Mouse (Mus musculus) Muller cell, postnatal 12 days (primary cell): Measurements from ENCODE around the gene Slc12a7.

Source experiments
- DNase-seq: peaks from one replicate; pipeline ENCODE4 v3.0.0-alpha.2; 2015; ENCODE audit errors: inconsistent ontology term

Slc12a7 gene

DNA sequence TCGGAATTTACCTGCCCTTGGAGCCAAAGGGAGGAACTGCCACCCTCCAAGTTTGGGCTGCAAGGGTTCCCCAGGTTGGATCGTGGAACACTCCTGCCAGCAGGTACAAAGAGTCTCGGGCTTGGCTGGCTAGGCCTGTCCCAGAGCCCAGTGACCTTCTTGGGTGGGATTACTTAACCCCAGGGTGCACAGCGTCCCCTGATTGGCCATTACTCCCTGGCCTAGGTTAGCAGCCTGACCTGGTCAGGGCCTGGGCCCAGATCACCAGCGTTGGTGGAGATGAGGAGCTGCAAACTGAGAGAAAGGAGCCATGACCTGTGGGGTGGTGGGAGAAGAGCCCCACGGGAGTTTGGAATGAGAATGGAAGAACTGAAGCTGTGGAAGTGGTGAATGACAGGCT is 30.0 kb downstream of the Slc12a7 start:
- DNase-seq, result no peak

DNA sequence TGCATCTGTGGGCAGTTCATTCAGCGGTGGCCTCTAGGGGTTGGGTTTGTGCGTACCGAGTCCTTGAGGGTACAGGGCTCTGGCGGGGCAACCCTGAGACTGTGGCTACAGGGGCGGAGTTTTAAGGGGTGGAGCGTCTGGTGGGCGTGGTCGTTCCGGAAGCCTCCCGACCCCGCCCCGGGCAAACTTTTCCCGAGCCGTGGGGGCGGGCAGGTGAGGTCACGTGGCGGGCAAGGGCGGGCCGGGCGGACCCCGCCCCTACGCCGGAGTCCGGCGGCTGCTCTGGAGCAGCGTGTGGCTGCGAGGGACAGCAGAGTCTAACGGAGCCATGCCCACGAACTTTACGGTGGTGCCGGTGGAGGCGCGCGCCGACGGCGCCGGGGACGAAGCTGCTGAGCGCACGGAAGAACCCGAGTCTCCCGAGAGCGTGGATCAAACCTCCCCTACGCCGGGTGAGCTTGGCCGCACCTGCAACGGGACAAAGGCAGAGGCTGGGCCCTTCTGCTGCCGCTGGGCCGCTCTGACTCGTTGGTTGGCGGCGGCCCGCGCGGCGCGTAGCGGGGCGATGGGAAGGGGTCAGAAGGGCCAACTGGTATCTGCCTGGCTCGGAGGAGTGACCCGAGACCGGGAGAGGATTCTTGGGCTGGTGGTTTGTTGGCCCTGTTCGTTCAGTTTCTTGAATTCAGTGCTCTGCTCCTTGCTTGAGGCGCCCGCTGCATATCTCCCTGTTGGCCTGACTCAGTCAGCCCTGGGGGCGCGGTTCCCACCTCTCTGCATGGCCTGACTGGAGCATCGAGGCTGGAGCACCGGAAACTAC is 30.8 kb downstream of the Slc12a7 start:
- DNase-seq, result peak; percentile 94

DNA sequence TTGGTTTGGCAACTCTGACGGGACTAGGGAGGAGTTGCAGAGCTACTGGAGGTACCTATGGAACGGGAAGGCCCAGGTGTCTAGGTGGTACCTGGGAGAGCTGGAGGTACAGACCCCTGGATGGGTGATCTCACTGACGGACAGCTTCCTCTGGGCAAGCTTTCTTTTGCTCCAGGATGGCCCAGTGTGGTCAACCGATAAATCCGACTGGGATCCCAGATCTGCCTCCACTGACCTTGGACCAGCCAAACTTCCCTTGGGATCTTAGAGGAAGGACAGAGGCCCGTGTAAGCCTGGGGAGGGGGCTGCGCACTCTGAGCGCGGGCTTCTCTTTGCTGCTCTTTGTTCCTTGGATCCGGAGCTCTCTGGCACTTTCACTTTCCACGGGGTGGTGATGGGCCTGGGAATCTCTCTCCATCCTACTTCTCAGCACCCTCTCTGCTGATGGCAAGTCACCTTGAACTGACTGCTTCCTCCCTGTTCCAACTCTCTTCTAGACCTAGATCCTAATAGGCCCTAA is 31.4 kb downstream of the Slc12a7 start:
- DNase-seq, result peak; percentile 42

DNA sequence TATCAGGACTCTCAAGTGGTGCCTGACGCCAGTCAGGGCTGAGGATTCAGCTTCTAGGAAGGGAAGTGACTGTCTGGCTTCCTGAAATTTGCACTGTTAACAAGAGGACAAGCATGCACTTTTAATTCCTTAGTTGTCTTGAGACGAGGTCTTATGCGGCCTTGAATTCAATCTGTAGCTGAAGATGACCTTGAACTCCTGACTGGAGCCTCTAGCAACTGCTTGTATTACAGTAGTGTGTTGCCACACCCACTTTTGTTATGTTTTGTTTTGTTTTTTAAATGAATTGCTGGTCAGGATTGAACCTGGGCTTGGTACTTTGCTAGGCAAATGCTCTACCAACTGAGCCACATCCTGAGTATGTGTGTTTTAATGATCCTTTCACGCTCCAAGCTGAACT is 32.5 kb downstream of the Slc12a7 start:
- no peak for DNase-seq

DNA sequence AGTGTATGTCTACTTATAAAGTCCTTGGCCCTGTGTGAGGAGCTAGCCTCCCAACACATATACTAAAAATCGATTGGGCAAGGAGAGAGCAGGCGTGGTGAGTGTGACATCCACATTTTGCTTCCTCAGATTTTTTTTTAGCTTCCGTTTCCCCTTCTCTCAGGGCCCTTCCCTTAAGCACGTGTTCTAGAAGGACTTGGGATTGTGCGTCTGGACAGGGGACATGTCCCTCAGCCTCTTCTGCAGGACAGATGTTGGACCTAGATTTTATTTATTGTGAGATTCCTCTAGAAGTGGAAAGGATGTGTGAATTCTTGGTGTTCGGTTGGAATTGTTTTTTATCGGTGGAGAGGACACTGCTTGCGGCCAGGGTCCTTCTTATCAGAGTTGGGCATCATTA is 34.3 kb downstream of the Slc12a7 start:
- no peak for DNase-seq

DNA sequence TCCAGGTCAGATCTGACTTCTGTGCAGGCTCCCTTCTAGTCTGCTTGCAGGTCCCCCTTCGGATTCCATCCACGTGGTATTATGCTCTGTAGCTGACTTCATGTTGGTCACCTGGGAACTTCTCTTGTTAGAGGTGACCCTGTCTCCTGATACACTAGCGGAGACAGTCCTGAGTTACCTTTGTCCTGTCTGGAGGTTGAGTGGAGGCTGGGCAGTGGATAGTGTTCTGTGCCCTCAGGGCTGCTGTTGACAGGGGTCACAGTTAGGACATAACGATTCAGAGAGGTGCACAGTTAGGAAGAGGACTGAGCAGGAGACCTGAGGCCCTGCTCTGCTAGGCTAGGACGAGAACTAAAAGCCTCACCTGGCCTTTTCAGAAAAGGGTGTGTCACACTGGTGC is 34.9 kb downstream of the Slc12a7 start:
- no peak for DNase-seq

DNA sequence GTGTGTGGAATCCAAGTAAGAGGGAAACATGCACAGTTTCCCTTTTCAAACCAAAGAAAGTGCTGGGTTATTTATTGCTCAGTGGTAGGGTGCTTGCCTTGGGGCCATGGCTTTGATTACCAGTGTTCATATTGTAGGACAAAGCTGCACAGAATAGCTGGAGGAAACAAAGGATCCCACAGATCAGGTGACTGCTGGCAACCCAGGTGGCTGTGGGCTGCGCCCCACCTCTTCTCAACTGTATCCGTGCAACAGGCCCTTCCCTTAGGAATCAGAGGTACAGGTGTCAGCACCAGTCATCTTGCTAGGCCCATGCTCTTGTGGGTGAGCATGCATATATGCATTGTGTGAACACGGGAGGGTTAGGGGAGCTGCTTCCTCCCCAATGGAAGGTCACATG is 35.4 kb downstream of the Slc12a7 start:
- DNase-seq, result no peak

DNA sequence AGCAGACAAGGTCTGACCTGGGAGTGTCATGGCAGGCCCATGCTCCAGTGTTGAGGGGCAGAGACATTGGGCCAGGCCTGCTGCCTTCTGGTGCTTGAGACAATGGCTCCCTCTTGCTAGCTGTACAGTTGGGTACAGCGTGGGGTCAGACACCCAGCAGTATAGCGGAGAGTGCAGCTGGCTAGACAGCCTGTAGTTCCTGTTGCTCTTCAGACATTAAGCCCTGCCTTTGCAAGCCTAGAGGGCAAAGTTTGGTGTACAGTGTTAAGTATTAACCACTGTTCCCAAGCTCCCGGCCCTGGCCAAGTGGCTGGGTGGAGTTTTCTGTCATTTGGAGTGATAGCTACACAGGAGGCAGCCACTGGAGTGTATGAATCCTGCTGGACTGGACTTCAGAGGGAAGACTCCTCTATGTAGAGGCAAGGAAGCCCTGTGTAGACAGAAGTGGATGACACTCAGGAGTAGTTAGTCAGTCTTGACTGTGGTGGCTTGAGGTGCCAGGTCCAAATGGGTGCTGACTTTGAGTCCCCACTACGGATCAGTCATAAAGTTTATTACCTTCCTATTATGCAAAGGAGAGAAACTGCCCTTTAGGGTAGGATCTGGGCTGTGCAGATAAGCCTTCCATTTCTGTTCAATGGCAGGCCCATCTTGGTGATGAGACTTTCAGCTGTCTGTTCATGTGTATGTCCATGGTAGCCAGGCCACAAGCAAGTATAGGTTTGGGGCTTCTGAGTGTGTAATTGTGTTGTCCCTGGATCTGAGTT is 37.2 kb downstream of the Slc12a7 start:
- DNase-seq, result no peak

DNA sequence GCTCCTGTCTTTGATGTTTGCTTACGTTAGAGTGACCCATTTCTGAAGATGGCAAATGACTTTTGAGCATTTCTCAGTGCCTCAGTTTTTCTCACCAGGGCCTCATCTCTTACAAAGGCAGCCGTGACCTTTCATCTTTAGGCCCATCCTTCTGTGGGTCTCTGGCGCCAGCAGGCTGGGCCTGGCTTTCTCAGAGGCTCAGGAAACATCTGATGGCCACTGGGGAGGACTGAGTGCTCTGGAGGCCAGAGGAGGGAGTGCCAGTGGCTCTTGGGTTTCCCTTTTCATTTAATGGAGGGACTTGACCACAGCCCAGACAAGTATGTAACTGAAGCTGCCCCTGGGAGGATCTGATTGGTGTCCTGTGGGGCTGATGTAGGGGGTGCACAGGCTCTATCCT is 38.2 kb downstream of the Slc12a7 start:
- DNase-seq, result no peak

DNA sequence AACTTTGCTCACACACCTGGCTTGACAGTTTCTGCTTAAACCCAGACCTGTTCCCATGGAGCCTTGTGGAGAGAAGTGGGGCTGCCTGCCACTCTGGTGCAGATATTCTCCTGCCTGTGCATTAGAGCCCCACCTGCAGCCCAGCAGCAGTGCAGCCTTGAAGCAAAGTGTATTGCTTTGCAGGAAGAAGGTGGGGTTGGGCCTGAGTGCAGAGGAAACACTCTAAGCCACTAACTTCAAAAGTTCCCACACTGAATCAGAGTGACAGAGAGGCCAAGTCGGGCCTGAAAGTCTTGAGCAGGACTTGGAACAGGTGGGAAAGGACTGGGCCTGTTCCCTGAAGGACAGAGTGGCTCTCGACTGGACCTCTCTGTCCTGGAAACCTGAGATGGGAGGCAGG is 39.8 kb downstream of the Slc12a7 start:
- DNase-seq, result no peak

DNA sequence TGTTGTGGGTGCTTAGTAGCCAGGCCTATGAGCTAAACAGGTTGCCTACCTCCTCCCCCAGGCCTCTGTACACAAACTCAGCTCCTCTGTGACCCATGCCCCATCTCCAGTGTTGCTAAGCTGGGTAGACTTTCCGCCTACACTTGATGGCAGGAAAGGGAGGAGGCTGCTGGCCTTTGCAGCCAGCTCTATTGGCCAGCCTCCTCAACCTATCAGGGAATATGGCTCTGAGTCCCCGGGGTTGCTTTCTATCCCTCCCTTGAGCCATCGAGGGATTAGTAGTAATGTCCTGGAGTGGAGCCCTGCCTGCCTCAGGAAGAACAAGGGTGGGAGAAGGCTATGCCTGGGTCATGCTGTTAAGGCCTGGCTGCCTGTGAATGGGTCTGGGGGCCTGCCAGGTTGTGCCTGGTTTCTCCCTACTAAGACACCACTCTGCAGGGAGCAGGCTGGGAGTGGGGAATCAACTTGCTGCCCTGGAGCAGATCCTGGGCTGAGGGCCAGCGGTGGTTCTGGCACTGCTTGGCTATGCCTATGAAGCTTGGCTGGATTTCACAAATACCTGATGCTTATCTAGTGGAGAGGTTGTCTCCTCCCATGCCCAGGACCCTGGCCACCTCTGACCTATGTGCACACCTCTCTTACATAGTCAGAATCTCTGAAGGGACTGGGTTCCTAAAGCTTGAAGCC is 40.8 kb downstream of the Slc12a7 start:
- peak; percentile 65 for DNase-seq

DNA sequence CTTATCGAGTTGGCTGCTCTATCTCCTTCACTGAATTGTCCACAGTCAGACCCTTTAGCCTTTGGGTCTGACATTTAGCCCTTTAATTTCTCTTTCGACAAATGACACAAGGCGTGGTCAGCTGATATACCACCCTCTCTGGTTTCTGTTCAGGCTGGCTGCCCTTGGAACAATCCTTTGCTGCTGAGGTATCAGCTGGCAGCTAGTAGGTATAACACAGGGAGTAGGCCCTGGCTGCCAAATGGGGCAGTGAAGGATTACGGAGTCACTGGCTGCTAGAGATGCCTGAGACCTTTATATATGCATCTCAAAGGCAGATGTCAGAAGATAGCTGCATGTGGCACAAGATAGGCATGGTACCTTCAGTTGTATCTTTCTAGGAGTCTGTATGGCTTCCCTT is 42.9 kb downstream of the Slc12a7 start:
- DNase-seq, result no peak

DNA sequence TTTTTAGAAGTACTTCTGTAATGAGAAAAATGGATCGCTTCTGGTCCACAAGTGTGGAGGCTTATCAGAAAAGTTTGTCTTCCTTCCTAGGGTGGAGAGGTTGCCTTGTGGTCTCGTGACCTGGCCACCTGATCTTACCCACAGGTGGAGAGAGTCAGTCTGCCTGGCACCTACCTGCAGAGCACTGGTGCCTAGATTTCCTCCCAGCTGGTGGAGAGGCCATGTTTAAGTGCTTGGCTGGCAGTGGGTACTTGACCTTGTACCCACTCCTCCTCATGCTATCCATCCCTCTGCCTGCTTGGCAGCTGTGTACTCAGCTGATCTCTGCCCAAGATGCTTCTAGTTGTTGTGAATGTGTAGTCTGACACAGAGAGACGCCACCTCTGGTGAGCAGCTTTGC is 44.7 kb downstream of the Slc12a7 start:
- DNase-seq, result no peak

DNA sequence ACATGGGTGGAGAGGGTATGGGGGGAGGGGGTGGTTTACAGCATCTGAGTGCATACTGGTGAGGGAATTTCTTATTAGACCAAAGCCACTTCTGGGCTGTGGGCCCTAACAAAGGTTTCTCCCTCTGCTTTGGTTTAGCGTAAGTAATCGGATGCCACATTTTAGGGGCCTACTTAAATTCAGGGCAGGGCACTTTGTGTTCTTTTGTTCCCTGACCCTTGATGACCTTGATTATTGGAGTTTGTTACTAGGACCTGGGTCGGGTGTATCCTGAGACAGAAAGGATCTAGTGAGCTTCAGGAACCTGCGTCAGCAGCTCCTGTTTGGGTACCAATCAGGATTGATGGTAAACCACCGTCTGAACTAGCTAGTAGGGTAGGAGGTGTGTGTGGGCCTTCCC is 49.6 kb downstream of the Slc12a7 start:
- no peak for DNase-seq

DNA sequence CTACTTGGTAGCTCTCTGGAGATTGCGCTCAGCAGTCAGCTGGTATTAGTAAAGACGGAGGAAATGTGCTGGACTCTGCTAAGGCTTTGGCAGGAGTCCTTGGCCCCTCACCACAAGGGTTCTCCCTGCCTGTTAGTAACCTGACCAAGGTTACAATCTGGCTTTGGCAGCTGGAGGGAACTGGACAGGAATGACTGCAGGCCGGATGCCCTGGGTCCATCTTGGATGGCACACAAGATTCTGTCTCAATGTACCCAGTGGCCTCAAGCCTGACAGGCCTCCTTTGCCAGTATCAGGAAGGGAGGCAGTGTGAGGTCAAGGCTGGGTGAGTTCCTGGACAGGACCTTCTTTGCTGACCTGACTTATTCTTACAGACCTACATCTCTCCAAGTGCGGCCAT is 59.3 kb downstream of the Slc12a7 start:
- no peak for DNase-seq

DNA sequence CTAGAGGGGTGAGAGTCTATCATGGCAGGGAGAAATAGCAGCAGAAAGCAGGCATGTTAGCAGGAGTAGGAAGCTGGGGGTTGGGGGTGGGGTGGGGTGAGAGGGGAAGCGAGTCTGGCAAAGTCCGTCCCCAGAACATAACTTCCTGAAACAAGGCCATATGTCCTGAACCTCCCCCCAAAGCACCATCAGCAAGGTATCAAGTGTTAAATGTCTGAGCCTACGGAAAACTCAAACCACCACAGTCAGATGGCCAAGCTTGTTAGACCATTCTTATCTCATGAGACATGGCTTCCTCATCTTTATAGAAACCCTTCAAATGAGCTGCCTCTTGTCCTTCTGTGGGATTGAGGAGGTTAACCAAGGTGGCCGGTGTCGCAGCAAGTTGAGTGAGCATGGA is 60.3 kb downstream of the Slc12a7 start:
- no peak for DNase-seq

DNA sequence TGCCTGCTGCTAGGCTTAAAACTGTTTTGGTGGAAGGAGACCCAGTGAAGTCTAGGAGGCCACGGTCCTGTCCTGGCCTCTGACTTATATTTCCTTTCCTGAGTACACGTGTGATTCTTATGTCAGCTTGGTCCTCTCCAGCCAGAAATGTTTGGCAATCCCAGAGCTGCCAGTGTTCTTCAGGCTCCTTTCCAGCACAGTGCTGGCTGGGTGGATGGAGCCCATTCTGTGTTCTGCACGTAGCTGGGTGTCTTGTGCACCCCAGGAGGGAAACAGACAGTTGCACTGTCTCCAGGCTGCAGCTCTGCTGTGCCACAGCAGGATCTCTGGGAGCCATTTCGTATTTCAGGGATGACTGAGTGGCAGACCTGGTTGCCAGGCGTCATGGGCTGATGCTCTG is 66.2 kb downstream of the Slc12a7 start:
- DNase-seq, result no peak

DNA sequence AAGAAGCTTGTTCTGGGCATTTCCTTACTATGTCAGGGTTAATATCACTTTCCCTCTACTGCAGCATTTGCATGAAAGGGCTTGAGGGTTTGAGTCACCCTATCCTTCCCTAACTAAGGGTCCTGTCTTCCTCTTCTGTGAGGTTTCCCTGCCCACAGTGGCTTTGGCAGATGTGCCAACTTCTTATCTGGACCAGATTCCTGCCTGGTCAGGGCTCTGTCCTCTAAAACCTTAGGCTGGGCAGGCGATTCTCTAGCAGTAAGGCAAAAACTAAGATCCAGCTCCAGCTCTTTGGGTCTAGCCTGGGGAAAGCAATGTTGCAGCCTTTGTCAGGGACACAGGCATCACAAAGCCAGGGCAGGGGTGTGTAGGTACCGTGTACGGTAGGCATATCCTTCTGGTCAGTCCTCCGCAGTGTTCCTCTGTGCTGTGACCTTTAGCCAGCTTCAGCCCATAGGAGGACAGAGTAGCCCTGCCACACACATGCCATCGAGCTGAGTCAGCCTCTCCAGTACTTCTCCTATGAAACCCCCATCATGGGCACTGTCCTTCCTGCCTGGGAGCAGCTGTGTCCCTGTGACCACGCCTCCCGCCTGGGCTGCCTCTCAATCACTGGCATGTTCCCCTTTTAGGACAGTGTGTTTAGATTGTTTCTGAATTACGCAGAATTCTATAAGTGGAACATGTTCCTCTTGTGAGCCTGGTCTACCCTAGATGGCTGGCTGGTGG is 70.7 kb downstream of the Slc12a7 start:
- DNase-seq, result peak; percentile 62

DNA sequence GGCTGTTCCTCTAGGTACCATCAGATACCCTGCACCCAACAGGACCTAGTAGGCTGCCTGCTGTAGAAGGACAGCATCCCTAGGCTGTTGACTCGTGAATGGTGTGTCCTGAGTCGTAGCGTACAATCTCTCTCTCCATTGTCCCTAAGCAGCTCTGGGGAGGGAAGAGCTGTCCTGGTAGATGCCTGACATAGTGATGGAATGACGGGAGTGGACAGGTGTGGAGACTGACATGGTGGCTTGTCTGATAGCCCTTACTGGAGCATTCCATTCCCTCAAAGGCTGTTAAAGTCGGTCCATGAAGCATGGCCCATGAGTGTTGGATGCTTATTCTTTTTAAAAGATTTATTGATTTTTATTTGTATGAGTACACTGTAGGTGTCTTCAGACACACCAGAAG is 72.0 kb downstream of the Slc12a7 start:
- DNase-seq, result no peak

DNA sequence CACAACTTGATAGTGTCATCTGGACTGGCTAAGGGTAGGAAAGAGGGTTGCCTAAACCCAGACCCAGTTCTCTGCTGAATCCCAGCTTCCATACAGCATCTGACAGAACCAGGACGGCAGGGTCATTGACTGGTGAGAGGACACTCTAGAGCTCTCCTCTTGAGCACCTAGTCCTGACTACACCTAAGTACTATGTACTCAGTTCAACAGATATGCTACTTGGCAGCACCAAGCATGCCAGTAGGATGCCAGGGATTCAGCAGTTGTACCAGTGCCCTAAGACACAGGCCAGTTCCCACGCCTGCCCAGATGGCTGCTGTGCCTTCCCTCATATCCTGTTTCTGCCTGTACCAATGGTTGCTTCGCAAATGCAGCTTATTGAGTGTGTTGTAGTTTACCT is 80.0 kb downstream of the Slc12a7 start:
- no peak for DNase-seq

DNA sequence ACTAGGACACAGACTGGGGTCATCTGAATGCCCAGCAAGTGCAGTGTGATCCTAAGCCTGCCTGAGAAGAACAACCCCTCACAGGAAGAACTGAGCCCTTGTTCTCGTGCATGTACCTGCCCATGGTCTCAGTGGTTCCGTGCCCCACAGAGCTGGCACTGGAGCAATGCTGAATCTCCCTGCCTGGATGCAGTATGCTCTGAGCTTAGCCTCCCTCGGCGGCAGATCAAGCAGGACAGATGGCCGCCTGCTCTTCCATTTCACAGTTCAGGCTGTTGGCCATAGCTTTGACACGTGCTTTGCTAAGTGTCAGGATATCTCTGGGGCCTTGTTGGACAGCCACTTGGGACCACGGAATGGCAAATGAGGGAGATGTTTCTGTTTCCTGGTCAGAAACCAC is 81.3 kb downstream of the Slc12a7 start:
- no peak for DNase-seq

DNA sequence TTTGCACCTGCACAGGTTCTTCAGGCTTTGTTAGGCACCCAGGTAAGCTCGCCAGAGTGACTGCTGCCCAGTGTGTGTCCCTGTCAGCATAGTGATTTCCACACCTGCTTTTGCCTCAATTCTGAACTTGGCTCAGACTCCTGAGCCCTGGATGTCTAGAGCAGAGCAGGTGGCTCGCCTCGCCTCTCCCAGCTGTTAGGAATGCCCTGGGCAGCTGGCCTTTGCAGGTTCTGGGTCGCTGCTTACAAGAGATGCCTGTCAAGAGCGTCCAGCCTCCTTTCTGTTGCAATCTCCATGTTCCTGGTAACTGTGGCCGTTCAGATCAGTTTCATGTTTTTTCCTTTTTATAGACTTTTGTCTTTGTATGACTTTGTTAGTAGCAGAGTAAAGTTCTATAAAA is 83.4 kb downstream of the Slc12a7 start:
- DNase-seq, result no peak
